Mouse (Mus musculus): Measurements from ENCODE around the gene Pramef20.
A peak's percentile ranks its signal among the peaks of the same experiment; 100 is the strongest.
"Not testable (repeated sequence)": the region's sequence is repeated elsewhere in the genome, so short reads cannot be mapped to it uniquely, and the experiment has no call there.

The Pramef20 gene

DNA sequence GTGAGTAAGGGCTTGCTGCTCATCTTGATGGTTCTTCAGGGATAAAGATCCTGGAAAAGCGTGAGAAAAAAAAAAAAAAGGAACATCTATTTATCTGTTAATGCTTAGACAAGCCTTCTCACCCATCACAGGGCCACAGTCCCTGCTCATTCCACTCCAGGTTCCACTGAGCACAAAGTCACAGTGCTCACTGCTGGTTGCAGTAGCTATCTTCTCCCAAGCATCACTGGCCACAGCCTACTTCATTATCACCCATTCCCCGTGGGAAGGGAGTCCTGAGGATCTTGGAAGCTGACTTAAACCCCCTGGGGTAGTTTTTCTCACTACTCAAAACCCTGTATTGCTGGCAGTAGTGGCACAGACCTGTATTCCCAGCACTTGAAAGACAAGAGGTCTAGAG is at the start of gene Pramef20:
Gene Pramef20 (minus strand): TSS at position 23 of the 400 bp plus-strand sequence.
- no peak for DNase-seq

DNA sequence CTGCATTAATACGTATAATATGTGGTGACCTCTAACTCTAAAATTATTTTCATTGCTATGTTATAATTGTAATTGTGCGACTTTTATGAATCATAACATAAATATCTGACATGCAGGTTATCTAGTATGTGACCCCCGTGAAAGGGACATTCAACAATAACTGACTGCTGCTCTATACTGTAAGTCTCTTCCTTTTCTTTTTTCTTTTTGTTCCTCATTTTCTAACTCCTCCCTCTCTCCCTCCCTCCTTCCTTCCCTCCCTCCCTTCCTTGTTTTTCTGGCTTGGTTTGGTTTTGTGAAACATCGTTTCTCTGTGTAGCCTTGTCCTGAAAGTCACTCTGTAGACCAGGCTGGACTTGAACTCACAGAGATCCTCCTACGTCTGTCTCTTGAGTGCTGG is 46.9 kb upstream of the Pramef20 start:
- DNase-seq: no peak

DNA sequence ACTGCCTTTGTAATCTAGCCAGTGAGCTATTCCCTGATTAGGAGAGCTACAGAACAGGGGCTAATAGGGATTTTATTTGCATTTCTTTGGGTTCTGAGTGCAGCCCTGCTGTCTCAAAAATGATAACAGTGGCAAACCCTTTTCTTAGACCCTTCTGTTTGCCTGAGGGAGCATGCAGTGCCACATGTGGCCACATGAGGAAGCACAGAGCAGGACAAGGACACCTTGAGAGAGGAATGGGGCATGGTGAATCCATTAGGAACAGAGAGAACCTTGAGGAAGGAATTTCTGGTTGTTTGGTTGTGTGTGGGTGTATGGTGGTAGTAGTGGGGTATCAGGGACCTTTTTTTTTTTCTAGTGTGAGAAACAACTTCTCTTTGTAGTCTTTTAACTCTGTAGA is 42.9 kb upstream of the Pramef20 start:
- no peak for DNase-seq

DNA sequence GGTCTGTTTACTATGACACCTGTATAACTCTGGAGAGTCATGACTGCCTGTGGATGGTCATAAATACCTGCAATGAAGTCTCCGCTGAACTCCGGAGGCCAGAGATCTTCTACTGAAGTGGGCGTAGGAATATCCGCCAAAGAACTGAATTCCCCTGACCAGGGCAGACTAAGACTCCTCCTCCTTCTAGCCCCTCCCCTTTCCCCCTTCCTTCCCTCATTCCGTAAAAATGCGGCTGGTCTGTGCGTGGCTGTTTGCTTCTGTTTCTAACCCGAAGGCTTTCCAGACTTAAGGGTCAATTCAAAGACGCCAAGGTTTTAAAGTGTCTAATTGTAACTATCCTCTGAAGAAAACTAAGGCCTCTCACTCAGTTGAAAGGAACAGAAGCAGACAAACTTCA is 30.6 kb upstream of the Pramef20 start, which contains the start of gene Pramef12:
Gene Pramef12 (minus strand): TSS at position 175 of the 400 bp plus-strand sequence.
- no peak for DNase-seq

DNA sequence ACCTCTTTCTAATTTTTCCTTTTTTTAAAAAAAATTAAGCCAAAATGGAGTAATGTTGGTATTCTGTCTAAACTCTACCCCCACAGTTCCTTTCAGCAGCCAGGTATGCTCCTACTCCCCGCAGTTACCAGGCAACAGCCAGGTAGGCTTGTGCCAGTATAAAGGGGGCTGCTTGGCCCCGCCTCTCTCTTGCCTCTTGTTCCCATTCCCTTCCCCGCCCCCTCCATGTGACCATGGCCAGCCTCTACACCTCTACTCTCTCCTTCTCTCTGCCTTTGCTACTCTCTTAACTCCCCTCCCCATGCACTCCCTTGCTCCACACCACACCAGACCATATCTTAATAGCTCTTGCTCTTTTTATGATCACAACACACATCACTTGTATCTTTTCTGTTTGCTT is 28.5 kb upstream of the Pramef20 start:
- DNase-seq: no peak

DNA sequence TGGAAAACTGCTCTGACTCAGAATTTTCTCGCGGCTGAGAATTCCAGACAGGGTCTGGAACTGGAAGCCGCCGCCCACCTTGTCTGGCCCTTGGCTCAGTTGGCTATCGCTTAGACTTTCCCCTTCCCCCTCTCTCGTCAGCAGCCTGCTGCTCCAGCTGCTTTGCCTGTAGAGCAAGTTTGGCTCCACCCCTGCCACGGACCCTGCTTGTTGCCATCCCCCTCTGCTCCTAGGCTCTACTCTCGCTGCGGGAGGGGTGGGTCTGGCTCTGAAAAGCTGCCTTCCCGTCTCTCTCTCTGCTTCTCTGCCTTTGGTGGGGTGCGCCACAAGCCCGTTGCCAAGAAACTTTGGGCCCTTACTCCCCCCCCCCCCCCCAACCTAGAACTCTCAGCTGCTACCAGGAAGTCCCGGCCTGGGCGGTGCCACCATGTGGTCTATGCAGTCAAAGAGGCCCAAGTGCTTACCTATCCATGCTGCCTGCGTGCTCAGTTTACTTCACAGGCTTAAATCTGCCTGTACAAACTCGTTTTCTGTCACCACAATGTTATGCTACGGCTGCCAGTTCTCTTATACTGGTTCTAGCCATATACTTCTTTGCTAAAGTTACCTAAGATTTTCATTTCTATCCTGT is 26.8 kb upstream of the Pramef20 start:
- DNase-seq: peak; percentile 32

DNA sequence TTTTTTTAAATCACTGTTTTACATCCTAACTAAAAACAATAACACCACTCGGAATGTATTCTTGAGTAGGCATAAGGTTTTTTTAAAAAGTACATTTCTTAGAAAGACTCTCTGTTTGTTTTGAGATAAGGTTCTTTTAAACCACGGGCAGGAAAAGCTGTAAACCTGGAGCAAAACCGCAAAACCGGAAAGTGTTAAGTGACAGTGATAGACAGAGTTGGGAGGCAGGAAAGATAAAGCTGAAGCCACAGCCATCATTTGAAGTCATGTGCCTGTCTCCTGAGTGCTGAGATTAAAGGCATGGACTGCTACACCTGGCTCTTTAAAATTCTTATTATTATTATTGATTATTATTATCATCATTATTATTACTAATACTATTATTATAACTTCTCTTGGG is 25.0 kb upstream of the Pramef20 start:
- no peak for DNase-seq

DNA sequence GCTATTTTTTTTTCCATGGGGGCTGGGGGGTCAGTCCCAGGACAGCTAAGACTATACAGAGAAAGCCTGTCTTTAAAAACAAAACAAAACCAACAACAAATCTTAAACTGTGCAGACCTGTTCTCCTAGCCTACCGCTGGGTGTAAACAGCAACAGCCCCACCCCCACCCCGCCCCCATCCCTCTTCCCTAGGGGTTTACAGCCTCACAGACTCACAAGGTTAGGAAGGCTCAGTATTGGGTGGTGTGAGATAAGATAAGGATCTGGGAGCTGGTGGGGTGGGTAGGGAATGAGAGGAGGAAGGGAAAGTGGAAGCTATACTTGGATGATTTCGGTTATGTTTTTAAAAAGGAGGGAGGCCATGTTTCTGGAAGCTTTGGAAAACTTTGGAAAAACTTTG is 18.6 kb upstream of the Pramef20 start:
- DNase-seq: no peak

DNA sequence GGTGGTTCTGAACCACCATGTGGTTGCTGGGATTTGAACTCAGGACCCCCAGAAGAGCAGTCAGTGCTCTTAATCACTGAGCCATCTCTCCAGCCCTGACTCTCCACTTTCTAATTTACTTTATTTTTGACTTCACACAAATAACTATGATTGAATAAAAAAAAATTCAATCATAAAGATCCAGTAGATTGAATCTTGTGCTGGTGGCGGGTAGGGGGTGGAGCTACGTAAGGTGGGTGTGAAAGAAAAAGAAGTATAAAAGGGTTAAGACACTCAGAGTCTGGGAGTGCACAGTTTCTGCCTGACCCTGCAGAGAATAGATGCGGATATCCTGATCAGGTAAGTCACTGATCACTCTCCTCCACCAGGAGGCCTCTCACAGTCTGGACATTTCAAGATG is 20.1 kb downstream of the Pramef20 start, which contains the start of gene Gm13119:
Gene Gm13119 (plus strand): TSS at position 301 of the 400 bp plus-strand sequence.
- DNase-seq: not testable (repeated sequence)

DNA sequence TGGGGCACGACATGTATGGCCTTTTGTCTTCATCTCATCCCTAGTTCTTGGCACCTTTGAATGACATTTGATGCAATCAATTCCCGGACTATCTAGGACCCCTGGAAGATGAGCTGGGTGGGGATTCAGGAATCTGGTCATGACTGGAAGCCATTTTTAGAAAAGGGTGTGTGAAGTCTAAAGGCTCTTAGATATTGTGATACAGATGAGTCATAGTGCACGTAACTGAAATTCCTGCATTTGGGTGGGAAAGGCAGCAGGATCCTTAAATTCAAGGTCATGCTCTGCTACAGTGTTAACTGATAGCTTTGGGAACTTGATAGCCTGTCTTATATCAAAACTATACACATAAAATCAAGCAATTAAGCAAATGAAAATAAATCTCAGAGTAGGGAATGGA is 41.9 kb downstream of the Pramef20 start:
- not testable (repeated sequence) for DNase-seq

DNA sequence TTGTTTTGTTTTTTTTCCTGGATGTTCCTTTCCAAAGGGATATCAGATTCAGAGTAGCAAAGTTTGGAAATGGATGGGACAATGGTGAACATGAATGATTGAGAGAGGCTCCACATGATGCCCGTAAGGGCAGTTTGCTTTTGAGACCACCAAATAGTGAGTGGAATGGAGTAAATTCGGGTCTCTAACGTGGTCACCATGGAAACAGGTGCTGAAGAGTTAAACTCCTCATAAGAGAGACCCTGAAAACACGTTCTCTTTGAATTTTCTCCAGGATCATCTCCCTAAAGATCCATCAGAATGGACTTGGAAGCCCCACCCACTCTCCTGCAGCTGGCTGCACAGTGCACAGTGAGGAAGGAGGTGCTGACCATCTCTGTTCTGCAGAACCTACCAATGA is 47.8 kb downstream of the Pramef20 start, which contains the start of gene Gm13128:
Gene Gm13128 (plus strand): TSS at position 301 of the 400 bp plus-strand sequence.
- DNase-seq: not testable (repeated sequence)

Measured in lung, postnatal 10 days (tissue).